Mouse (Mus musculus) liver, embryonic 12.5 days (tissue): ENCODE measurements at regions not wholly inside any gene's neighbourhood (a gene's known extent, or its start where the extent isn't known, plus 50 kb on each side); places are given as distances from the start of the nearest gene placed in this dataset.

Source experiments
- ATAC-seq: fragments of 200-750 bp; cut with Nextera tagmentation; 2 replicates; pipeline ENCODE4 v1.8.0; 2017; ENCODE audit warnings: moderate number of reproducible peaks, mild to moderate bottlenecking, moderate library complexity
- H3K27ac ChIP-seq: fragments of 300-500 bp; sonication (generic); 2 replicates; pipeline ENCODE4 v1.5.1; 2016; ENCODE audit warnings: mild to moderate bottlenecking
- H3K27me3 ChIP-seq: fragments of 300-500 bp; sonication (generic); replicated peaks from 2 replicates; pipeline ENCODE4 v1.6.1; 2016; ENCODE audit warnings: mild to moderate bottlenecking, moderate library complexity
- H3K36me3 ChIP-seq: fragments of 300-500 bp; sonication (generic); 2 replicates; pipeline ENCODE4 v1.6.1; 2016; ENCODE audit warnings: mild to moderate bottlenecking, moderate library complexity
- H3K4me1 ChIP-seq: fragments of 300-500 bp; sonication (generic); 2 replicates; pipeline ENCODE4 v1.6.1; 2016
- H3K4me2 ChIP-seq: fragments of 300-500 bp; sonication (generic); 2 replicates; pipeline ENCODE4 v1.6.1; 2016; ENCODE audit warnings: mild to moderate bottlenecking, moderate library complexity
- H3K4me3 ChIP-seq: fragments of 300-500 bp; sonication (generic); 2 replicates; pipeline ENCODE4 v1.5.1; 2016; ENCODE audit warnings: mild to moderate bottlenecking, moderate library complexity
- H3K9ac ChIP-seq: fragments of 300-500 bp; sonication (generic); 2 replicates; pipeline ENCODE4 v1.6.1; 2016; ENCODE audit warnings: mild to moderate bottlenecking, moderate library complexity
- H3K9me3 ChIP-seq: fragments of 300-500 bp; sonication (generic); replicated peaks from 2 replicates; pipeline ENCODE4 v1.6.1; 2016; ENCODE audit warnings: mild to moderate bottlenecking, moderate library complexity
- WGBS: fragments of 180-500 bp; shearing (Covaris S2); methylation state at CpG from one replicate; pipeline ENCODE4 v1.1.7; 2016; ENCODE audit not compliant: insufficient replicate concordance; 5-methylcytosine and 5-hydroxymethylcytosine counted together

GRCm38 (mm10) chr1:193588477-193589464 lies 218.7 kb upstream of the Camk1g start:
- no peaks in the 10 kb centered on the region for H3K27me3 ChIP-seq
- H3K9ac ChIP-seq: no peak overlapping the region
- peak; percentile 52 for ATAC-seq
- no peak overlapping the region for H3K4me2 ChIP-seq
- 0 out of 2 replicates have a peak, but pooled peaks cover 6% of the 10 kb centered on the region for H3K4me1 ChIP-seq
- H3K9me3 ChIP-seq: no peaks in the 10 kb centered on the region
- WGBS: 29% methylated on average over 12 of the region's 12 CpGs
- H3K36me3 ChIP-seq: no peaks in the 10 kb centered on the region
- no peak overlapping the region for H3K4me3 ChIP-seq
- H3K27ac ChIP-seq: no peak overlapping the region

- 59% methylated on average over 2 of the region's 2 CpGs for WGBS
- Histone ChIP-seq H3K9ac (no peak overlapping the region), H3K4me3 (no peak overlapping the region), H3K36me3 (no peaks in the 10 kb centered on the region), H3K27ac (no peak overlapping the region), H3K27me3 (no peaks in the 10 kb centered on the region), H3K4me1 (0 out of 2 replicates have a peak, but pooled peaks cover 6% of the 10 kb centered on the region), H3K4me2 (no peak overlapping the region), H3K9me3 (no peaks in the 10 kb centered on the region)
- no peak for ATAC-seq
These were observed 217.2 kb upstream of the Camk1g start for GRCm38 (mm10) chr1:193587317-193587716.

GRCm38 (mm10) chr1:193586896-193587295 lies 216.8 kb upstream of the Camk1g start:
- 53% methylated on average over 6 of the region's 6 CpGs for WGBS
- H3K36me3 ChIP-seq: no peaks in the 10 kb centered on the region
- H3K4me2 ChIP-seq: no peak overlapping the region
- no peak overlapping the region for H3K4me3 ChIP-seq
- no peaks in the 10 kb centered on the region for H3K27me3 ChIP-seq
- H3K4me1 ChIP-seq: 0 out of 2 replicates have a peak, but pooled peaks cover 6% of the 10 kb centered on the region
- ATAC-seq: no peak
- H3K27ac ChIP-seq: no peak overlapping the region
- no peak overlapping the region for H3K9ac ChIP-seq
- H3K9me3 ChIP-seq: no peaks in the 10 kb centered on the region

GRCm38 (mm10) chr1:193583791-193584190 lies 213.7 kb upstream of the Camk1g start:
- H3K9ac ChIP-seq: no peak overlapping the region
- H3K27ac ChIP-seq: no peak overlapping the region
- 69% methylated on average over 2 of the region's 2 CpGs for WGBS
- no peak for ATAC-seq
- H3K4me3 ChIP-seq: no peak overlapping the region
- no peaks in the 10 kb centered on the region for H3K27me3 ChIP-seq
- no peaks in the 10 kb centered on the region for H3K36me3 ChIP-seq
- H3K4me2 ChIP-seq: no peak overlapping the region
- H3K4me1 ChIP-seq: no peaks in the 10 kb centered on the region
- H3K9me3 ChIP-seq: no peaks in the 10 kb centered on the region

GRCm38 (mm10) chr1:193580393-193580792 lies 210.3 kb upstream of the Camk1g start:
- H3K27ac ChIP-seq: no peak overlapping the region
- no peak overlapping the region for H3K4me2 ChIP-seq
- peak; percentile 49; the same call in 1 of the 2 replicates for ATAC-seq
- no peaks in the 10 kb centered on the region for H3K36me3 ChIP-seq
- WGBS: 46% methylated on average over 4 of the region's 4 CpGs
- H3K9ac ChIP-seq: no peak overlapping the region
- H3K4me1 ChIP-seq: no peaks in the 10 kb centered on the region
- no peak overlapping the region for H3K4me3 ChIP-seq
- H3K9me3 ChIP-seq: no peaks in the 10 kb centered on the region
- H3K27me3 ChIP-seq: no peaks in the 10 kb centered on the region

GRCm38 (mm10) chr1:193579671-193580070 lies 209.6 kb upstream of the Camk1g start:
- Histone ChIP-seq H3K9me3 (no peaks in the 10 kb centered on the region), H3K27ac (no peak overlapping the region), H3K27me3 (no peaks in the 10 kb centered on the region), H3K4me3 (no peak overlapping the region), H3K4me2 (no peak overlapping the region), H3K36me3 (no peaks in the 10 kb centered on the region), H3K9ac (no peak overlapping the region), H3K4me1 (no peaks in the 10 kb centered on the region)
- ATAC-seq: no peak
- 65% methylated on average over 3 of the region's 3 CpGs for WGBS

- ATAC-seq: no peak
- Histone ChIP-seq H3K4me1 (no peaks in the 10 kb centered on the region), H3K36me3 (no peaks in the 10 kb centered on the region), H3K27me3 (no peaks in the 10 kb centered on the region), H3K9ac (no peak overlapping the region), H3K27ac (no peak overlapping the region), H3K4me3 (no peak overlapping the region), H3K9me3 (no peaks in the 10 kb centered on the region), H3K4me2 (no peak overlapping the region)
- 66% methylated on average over 2 of the region's 2 CpGs for WGBS
These were observed 208.6 kb upstream of the Camk1g start for GRCm38 (mm10) chr1:193578661-193579175.

GRCm38 (mm10) chr1:193577821-193578220 lies 207.7 kb upstream of the Camk1g start:
- H3K36me3 ChIP-seq: no peaks in the 10 kb centered on the region
- no peak for ATAC-seq

GRCm38 (mm10) chr1:193575986-193576713 lies 206.1 kb upstream of the Camk1g start:
- H3K4me1 ChIP-seq: no peaks in the 10 kb centered on the region
- no peak overlapping the region for H3K4me2 ChIP-seq
- no peaks in the 10 kb centered on the region for H3K36me3 ChIP-seq
- 8% methylated on average over 12 of the region's 12 CpGs for WGBS
- H3K27ac ChIP-seq: no peak overlapping the region
- no peak overlapping the region for H3K9ac ChIP-seq
- no peak overlapping the region for H3K4me3 ChIP-seq
- peak; percentile 51; the same call in 1 of the 2 replicates for ATAC-seq
- H3K9me3 ChIP-seq: no peaks in the 10 kb centered on the region
- no peaks in the 10 kb centered on the region for H3K27me3 ChIP-seq

More at GRCm38 (mm10) chr1:193577821-193578220, 207.7 kb upstream of the Camk1g start:
- 73% methylated on average over 2 of the region's 2 CpGs for WGBS
- no peaks in the 10 kb centered on the region for H3K9me3 ChIP-seq
- no peak overlapping the region for H3K4me2 ChIP-seq
- no peaks in the 10 kb centered on the region for H3K4me1 ChIP-seq
- no peaks in the 10 kb centered on the region for H3K27me3 ChIP-seq
- no peak overlapping the region for H3K9ac ChIP-seq
- no peak overlapping the region for H3K27ac ChIP-seq
- H3K4me3 ChIP-seq: no peak overlapping the region

GRCm38 (mm10) chr1:193572827-193573226 lies 202.7 kb upstream of the Camk1g start:
- Histone ChIP-seq H3K27me3 (no peaks in the 10 kb centered on the region), H3K4me3 (no peak overlapping the region), H3K36me3 (no peaks in the 10 kb centered on the region), H3K4me2 (no peak overlapping the region), H3K9ac (no peak overlapping the region), H3K27ac (no peak overlapping the region), H3K9me3 (no peaks in the 10 kb centered on the region), H3K4me1 (no peaks in the 10 kb centered on the region)
- 46% methylated on average over 2 of the region's 2 CpGs for WGBS
- ATAC-seq: no peak

GRCm38 (mm10) chr1:193572411-193572810 lies 202.3 kb upstream of the Camk1g start:
- no peaks in the 10 kb centered on the region for H3K4me1 ChIP-seq
- H3K27ac ChIP-seq: no peak overlapping the region
- no peak overlapping the region for H3K9ac ChIP-seq
- no peaks in the 10 kb centered on the region for H3K9me3 ChIP-seq
- no peak overlapping the region for H3K4me2 ChIP-seq
- no peaks in the 10 kb centered on the region for H3K27me3 ChIP-seq
- H3K36me3 ChIP-seq: no peaks in the 10 kb centered on the region
- ATAC-seq: no peak
- no peak overlapping the region for H3K4me3 ChIP-seq
- 67% methylated on average over 3 of the region's 3 CpGs for WGBS

- H3K27ac ChIP-seq: no peak overlapping the region
- no peaks in the 10 kb centered on the region for H3K4me1 ChIP-seq
- H3K9ac ChIP-seq: no peak overlapping the region
- H3K9me3 ChIP-seq: no peaks in the 10 kb centered on the region
- H3K4me3 ChIP-seq: no peak overlapping the region
- H3K36me3 ChIP-seq: no peaks in the 10 kb centered on the region
- H3K27me3 ChIP-seq: no peaks in the 10 kb centered on the region
- H3K4me2 ChIP-seq: no peak overlapping the region
- ATAC-seq: no peak
These were observed 201.0 kb upstream of the Camk1g start for GRCm38 (mm10) chr1:193571088-193571487.
